Mouse (Mus musculus) lung, adult 2 months (tissue): ENCODE measurements at regions not wholly inside any gene's neighbourhood (a gene's known extent, or its start where the extent isn't known, plus 50 kb on each side); places are given as distances from the start of the nearest gene placed in this dataset.

Experiments
- CTCF ChIP-seq: fragments of 200-500 bp; IDR thresholded peaks from 2 replicates; pipeline ENCODE4 v1.5.1; 2011; ENCODE audit warnings: mild to moderate bottlenecking, low read length, control low read depth; ENCODE audit not compliant: insufficient read depth
- POLR2A ChIP-seq: fragments of 200-500 bp; IDR thresholded peaks from 2 replicates; pipeline ENCODE4 v1.6.1; 2011; ENCODE audit warnings: low read depth, mild to moderate bottlenecking, control low read depth, low read length, borderline replicate concordance; ENCODE audit errors: extremely low read depth

DNA sequence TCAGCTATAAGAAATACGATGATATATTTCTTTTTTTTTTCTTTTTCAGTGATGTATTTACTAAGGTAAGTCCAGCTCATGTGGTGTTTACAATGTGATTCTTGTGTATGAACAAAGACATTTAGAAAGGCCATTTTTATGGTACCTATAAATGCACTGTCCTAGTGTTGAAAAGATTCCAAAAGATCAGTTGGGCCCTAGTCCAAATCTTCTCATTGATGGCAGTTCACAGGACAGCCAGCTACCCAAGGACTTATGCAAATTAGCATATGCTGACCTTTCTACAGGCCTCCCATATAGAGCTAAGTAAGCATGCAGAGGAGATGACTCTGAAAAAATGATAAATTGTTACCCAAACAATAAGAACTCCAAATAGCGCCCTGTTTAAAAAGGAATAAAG lies 97.3 kb upstream of the Cd180 start:
- TF ChIP-seq CTCF, result no peak
- TF ChIP-seq POLR2A, result no peak
